Mouse (Mus musculus) erythroblast, adult 5-6 weeks (primary cell): ENCODE results near the gene Scn2a. TPM values are rescaled to one million over a fixed set of nuclear protein-coding genes. Genes with fewer than 3 reads are reported as not detected.
"Not testable (repeated sequence)": the region's sequence is repeated elsewhere in the genome, so short reads cannot be mapped to it uniquely, and the experiment has no call there.

Experiments
- ATAC-seq: replicated peaks from 2 replicates; pipeline ENCODE4 v1.8.0; 2016; ENCODE audit warnings: moderate number of reproducible peaks, mild to moderate bottlenecking, moderate TSS enrichment, inconsistent platforms; ENCODE audit not compliant: poor library complexity, low FRiP score, severe bottlenecking
- total RNA-seq, 2 experiments: library from RNA; stranded (forward) in 1 of 2; stranded (reverse) in 1 of 2; fragments of 150-400 nt in 1 of 2; fragments of 200-764, 138-1000 nt in 1 of 2; gene quantifications; 2 replicates each; pipeline versions ENCODE4 v1.2.3 to v1.2.4; 2015 to 2017; ENCODE audit warnings: low replicate concordance in 2 of 2

The Scn2a gene
- total RNA-seq, 2 experiments from 2014 or later = not detected

DNA sequence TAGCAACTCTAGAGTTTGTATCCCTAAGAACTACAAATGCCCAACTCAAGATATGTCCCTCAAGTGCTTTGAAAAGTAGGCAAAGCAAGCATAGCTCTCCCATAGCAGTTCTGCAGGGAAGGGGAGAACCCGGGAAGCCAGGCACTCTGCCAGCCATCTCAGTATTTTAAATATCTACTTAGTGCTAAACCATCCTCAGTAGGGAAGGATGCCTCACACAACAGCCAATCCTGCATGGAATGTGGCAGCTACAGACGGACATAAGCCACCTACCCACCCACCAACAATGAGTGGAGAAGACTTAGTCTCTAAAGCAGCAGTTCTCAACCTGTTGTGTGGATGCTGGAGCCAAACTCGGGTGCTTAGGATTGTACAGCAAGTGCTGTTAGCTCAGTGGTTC is 73.9 kb downstream of the Scn2a start:
- ATAC-seq = no peak

GRCm38 (mm10) chr2:65695061-65695460 is 74.5 kb downstream of the Scn2a start:
- no peak for ATAC-seq

- no peak for ATAC-seq
Observed at GRCm38 (mm10) chr2:65700246-65700645, 79.7 kb downstream of the Scn2a start.

GRCm38 (mm10) chr2:65701175-65701574 is 80.6 kb downstream of the Scn2a start:
- no peak for ATAC-seq

GRCm38 (mm10) chr2:65722219-65722800 is 101.7 kb downstream of the Scn2a start:
- ATAC-seq = no peak

DNA sequence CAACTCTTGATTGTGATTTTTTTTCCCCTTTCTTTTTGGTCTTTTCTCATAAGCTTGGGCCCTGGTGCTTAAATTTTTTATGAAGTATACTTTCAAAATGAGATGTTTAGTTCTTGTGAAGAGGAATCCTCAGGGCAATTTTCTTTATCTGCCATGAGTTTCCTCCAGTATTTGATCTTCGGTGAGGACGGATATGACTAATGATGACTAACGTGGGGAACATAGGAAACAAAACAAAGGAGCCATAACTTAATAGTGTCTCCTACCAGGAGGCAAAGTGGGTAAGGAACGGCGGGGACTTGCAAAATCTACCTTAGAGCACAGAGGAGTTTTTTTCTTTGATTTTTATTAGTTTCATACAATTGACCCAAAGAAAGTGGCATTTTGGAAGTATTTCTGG is 124.8 kb downstream of the Scn2a start:
- no peak for ATAC-seq

GRCm38 (mm10) chr2:65782442-65782841 is 161.9 kb downstream of the Scn2a start:
- no peak for ATAC-seq

DNA sequence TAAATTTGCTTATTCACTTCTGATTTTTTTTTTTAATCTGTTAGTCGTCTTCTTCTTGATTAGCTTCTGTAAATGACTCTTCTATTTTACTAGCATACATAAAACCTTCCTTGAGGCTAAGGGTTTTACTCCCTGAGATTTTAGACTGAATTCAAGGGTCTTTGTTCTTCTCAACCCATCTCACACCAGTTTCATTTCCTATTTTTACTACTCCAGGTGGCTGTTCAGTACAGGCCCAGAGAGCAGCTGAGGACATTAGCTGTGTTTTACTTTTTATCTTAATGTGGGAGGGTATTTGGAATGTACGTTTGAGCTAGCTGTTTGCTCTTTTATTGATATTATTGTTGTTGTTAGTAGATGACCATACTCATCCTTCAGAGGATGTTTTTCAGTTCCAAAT is 162.8 kb downstream of the Scn2a start:
- ATAC-seq = no peak

GRCm38 (mm10) chr2:65792516-65792915 is 171.9 kb downstream of the Scn2a start:
- peak; percentile 74 for ATAC-seq

- ATAC-seq = no peak
Observed at GRCm38 (mm10) chr2:65793593-65793992, 173.0 kb downstream of the Scn2a start.

DNA sequence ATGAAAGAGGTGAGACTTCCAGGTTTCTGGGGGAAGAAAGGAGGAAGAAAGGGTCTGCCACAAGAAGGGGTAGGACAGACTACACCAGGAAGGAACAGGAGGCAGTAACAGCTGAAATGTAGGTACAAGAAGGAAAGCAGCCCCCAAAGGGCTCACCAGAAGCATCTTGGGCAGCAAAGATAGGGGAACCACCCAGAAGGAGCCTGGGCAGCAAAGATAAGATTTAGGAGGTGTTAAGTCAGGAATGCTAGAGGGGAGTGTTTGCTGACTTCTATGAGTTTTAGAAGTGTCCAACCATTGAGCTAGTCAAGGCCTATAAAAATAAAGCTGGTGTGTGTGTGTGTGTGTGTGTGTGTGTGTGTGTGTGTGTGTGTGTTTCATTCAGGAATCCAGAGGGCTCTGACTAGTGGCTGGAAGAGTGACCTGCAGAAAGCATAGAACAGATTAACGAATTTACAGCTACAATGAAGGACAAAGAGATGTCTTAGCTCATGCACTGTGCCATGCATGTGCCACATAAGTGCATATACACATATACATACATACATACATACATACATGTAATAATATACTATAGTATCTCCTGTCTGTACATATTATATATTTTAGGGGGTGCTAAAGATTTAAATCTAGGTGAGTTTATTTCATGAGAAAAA is 180.6 kb downstream of the Scn2a start:
- ATAC-seq = peak; percentile 100

DNA sequence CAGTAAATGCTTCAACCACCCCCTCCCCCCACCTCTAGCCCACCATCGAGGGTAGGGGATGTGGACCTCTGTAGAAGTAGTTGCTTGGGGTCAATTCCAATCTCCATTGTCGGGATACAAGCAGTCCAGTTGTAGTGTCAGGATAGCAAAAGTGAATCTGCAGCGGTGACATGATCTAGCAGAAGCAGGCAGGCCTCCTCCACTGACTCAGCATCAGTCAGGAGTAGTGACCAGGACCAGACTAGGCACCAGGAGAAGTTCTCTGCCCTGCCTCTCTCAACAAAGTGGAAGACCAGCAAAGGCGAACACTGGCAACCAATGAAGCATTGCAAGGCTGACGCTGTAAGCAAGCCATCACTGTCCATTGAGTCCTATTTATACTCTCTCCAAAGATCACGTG is 186.0 kb downstream of the Scn2a start:
- peak; percentile 45; the same call in 1 of the 2 replicates for ATAC-seq

GRCm38 (mm10) chr2:65811203-65811602 is 190.6 kb downstream of the Scn2a start:
- ATAC-seq = not testable (repeated sequence)

Other genes starting within 250 kb of the Scn2a start
- gene Scn3a, start 53.1 kb upstream of the Scn2a start, total RNA-seq (2015; ENCODE audit: low replicate concordance) = not detected in 2 replicates
- 0.14 TPM in 1 of 2 replicates, not detected in the other for gene Scn3a, start 53.1 kb upstream of the Scn2a start, total RNA-seq (2017; ENCODE audit: low replicate concordance)
- gene Csrnp3, start 225.0 kb downstream of the Scn2a start, total RNA-seq (2015; ENCODE audit: low replicate concordance) = not detected in 2 replicates
- gene Csrnp3, start 225.0 kb downstream of the Scn2a start, total RNA-seq (2017; ENCODE audit: low replicate concordance) = 0.14 TPM in 1 of 2 replicates, not detected in the other